Mouse (Mus musculus): ENCODE measurements at regions not wholly inside any gene's neighbourhood (a gene's known extent, or its start where the extent isn't known, plus 50 kb on each side); places are given as distances from the start of the nearest gene placed in this dataset.

DNA sequence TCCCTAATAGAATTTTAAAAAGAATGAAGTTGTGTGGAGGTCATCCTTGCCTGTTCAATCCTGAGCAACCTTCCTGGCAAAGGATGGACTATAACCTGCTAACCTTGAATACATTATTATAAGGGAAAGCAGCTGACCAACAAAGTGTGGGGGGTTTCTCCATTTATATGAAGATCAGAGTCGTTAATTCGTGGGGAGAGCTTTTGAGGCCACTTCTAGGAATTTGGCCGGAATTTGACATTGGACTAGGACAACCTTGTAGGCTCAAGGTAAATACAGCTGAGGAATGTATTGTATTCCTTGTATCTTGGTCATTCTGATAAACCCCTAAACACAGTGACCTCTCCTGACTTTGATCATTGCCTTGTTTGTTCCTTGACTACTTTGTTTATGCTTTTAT is 56.9 kb downstream of the Klf4 start:
- H3K27ac ChIP-seq: no peak overlapping the region

DNA sequence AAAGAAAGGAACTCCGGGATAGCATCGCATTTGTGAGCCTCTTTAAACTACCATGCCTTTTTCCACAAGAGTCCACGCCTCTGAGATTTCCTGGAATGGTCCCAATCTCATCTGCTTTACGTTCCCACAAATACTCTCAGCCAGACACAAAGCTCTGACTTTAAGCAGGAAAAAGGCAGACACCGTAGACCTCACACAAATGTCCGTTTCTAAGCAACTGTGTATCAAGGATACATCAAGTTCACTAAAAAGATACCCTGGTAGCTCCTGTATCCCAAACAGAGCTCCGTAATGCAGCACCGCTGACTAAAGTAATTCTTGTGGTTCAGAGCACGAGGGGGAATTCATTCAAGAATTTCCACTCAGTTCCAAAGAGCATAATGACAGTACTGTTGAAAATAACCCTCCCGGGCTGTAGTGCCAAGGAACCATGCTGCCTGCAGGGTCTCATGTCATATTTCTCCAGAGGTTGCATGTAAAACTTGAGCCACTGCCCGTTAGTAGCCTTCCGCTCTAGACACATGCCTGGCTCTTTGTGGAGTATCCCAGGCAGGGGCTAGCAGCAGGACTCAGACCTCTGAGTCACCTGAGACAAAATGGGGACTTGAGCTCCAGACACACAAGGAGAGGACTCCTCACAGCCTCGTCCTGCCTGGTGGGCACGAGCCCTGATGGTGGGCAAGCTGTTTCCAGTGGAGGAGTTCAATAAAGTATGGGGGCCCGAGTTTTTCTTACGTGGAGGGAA is 58.0 kb downstream of the Klf4 start:
- WGBS: 68% methylated on average over 16 of the region's 16 CpGs

More for the DNA sequence above, 56.9 kb downstream of the Klf4 start:
- Histone ChIP-seq H3K36me3 (no peaks in the 10 kb centered on the region), H3K9ac (no peak overlapping the region), H3K9me3 (no peaks in the 10 kb centered on the region), H3K4me2 (no peak overlapping the region), H3K4me3 (replicated peaks) (no peak overlapping the region), H3K4me1 (0 out of 2 replicates have a peak, but pooled peaks cover 10% of the 10 kb centered on the region), H3K27me3 (replicated peaks) (no peaks in the 10 kb centered on the region)
- WGBS: 67% methylated on average over 3 of the region's 3 CpGs
- no peak for ATAC-seq (ENCODE audit: insufficient read depth, low FRiP score, low read depth)

DNA sequence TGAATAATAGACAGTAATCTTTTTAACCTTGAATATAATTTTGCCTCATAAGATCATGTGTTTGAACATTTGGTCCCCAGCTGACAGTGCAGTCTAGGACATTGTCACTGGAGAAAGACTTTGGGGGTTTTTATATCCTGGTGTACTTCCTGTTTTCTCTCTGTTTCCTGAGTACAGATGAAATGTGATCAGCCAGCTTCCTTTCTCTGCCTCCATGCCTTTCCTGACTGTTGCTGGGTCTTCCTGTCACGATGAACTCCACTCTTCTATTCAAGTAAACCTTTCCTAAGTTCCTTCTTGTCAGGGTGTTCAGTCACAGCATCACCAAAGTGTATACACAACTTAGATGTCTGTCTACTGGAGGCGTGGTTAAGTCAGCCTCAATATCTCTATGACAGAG is 59.6 kb downstream of the Klf4 start:
- Histone ChIP-seq H3K27me3 (replicated peaks) (no peaks in the 10 kb centered on the region), H3K4me2 (no peak overlapping the region), H3K27ac (no peak overlapping the region), H3K9ac (no peak overlapping the region), H3K4me1 (0 out of 2 replicates have a peak, but pooled peaks cover 10% of the 10 kb centered on the region), H3K4me3 (replicated peaks) (no peak overlapping the region), H3K9me3 (no peaks in the 10 kb centered on the region), H3K36me3 (no peaks in the 10 kb centered on the region)
- 68% methylated on average over 2 of the region's 2 CpGs for WGBS
- ATAC-seq (ENCODE audit: insufficient read depth, low FRiP score, low read depth): no peak

More for the DNA sequence above, 58.0 kb downstream of the Klf4 start:
- no peak for ATAC-seq (ENCODE audit: insufficient read depth, low FRiP score, low read depth)
- Histone ChIP-seq H3K4me1 (0 out of 2 replicates have a peak, but pooled peaks cover 10% of the 10 kb centered on the region), H3K9me3 (no peaks in the 10 kb centered on the region), H3K27me3 (replicated peaks) (no peaks in the 10 kb centered on the region), H3K27ac (no peak overlapping the region), H3K4me3 (replicated peaks) (no peak overlapping the region), H3K4me2 (no peak overlapping the region), H3K36me3 (no peaks in the 10 kb centered on the region), H3K9ac (no peak overlapping the region)

DNA sequence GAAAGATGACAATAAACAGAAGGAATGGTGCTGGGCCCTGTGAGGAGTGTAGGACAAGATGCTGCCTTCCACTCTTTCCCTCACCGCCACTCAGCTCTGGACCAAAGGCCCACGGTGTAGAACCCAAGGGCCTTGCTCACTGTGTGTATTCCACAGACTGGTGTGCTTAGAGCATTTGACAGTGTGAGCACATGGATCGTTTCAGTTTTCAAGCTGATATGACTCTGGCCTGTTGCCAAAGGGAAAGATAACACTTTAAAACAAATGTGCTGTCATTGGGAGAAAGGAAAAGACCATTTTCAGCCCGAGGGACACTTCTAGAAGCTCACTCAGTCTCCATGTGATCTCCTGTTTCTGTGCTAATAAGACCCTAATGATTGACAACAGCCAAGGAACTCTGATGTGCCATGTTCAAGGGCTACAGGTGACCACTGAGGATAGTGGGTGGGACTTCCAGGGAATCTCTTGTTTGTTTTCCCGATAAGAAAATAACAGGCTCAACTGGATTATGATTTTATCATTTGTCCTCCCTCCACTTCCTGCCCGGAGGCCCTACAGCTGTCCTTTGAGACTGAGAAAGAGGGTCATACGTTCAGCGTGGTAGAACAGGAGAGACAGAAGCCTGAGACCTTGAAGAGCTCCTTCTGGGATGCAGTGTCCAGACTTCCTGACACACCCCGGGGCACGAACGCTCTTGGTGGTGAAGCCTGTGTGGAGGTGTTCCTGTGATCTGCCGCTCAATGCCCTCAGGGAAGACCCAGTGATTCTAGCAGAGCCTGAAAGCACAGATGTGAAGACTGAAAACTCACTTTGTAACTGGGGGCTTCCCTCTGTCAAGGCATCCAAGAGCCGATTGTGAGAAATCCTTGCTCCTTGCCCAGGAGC is 61.2 kb downstream of the Klf4 start:
- ATAC-seq (ENCODE audit: insufficient read depth, low FRiP score, low read depth): peak; percentile 34; the same call in 1 of the 2 replicates
- Histone ChIP-seq H3K9me3 (no peaks in the 10 kb centered on the region), H3K4me3 (replicated peaks) (no peak overlapping the region)

DNA sequence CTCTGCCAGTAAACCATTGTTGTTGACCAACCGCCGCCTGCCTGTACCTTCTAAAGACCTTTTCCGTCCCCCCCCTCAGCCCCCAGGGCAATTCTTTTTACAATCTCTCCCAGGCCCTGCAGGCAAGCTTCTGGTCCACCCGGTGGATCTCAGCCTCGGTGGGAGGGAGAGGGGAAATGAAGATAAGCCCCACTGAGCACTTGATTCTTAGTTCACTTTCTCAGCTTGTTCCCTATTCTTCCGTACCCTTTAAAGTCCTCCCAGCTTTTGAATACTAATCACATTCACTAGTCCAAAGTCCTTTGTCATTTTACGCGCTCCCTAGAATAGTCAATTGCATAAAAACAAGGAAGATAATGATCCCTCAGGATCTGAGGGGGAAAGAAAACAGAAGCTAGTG is 68.1 kb downstream of the Klf4 start:
- Histone ChIP-seq H3K9ac (no peak overlapping the region), H3K4me2 (no peak overlapping the region), H3K36me3 (no peaks in the 10 kb centered on the region), H3K4me1 (no peaks in the 10 kb centered on the region), H3K9me3 (no peaks in the 10 kb centered on the region), H3K27me3 (replicated peaks) (no peaks in the 10 kb centered on the region), H3K4me3 (replicated peaks) (no peak overlapping the region), H3K27ac (no peak overlapping the region)
- 44% methylated on average over 8 of the region's 8 CpGs for WGBS
- no peak for ATAC-seq (ENCODE audit: insufficient read depth, low FRiP score, low read depth)

More for the DNA sequence above, 61.2 kb downstream of the Klf4 start:
- no peak overlapping the region for H3K27ac ChIP-seq
- no peak overlapping the region for H3K4me2 ChIP-seq
- WGBS: 49% methylated on average over 13 of the region's 13 CpGs
- no peaks in the 10 kb centered on the region for H3K27me3 ChIP-seq (replicated peaks)
- 0 out of 2 replicates have a peak, but pooled peaks cover 10% of the 10 kb centered on the region for H3K4me1 ChIP-seq
- no peak overlapping the region for H3K9ac ChIP-seq
- no peaks in the 10 kb centered on the region for H3K36me3 ChIP-seq

DNA sequence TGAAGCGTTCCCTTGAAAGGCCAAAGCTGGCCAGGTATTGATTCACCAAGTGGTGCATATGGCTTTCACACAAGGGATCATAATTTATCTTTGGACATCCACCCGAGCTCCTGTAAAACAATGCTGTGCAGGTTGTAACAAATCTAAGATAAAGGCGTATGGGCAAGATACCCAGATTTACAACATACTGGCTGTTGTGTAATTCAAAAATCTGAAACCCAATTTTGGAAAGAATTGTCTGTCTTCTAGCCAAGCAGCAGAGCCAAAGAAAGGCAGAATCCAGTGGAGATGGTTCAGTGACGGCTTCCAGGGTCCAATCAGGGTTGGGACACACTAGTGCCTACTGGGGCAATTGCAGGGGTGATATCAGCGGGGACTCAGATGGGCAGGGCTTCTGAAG is 70.3 kb downstream of the Klf4 start:
- Histone ChIP-seq H3K36me3 (no peaks in the 10 kb centered on the region), H3K27me3 (replicated peaks) (no peaks in the 10 kb centered on the region), H3K27ac (no peak overlapping the region), H3K4me1 (no peaks in the 10 kb centered on the region), H3K4me3 (replicated peaks) (no peak overlapping the region), H3K9ac (no peak overlapping the region), H3K4me2 (no peak overlapping the region), H3K9me3 (no peaks in the 10 kb centered on the region)
- 66% methylated on average over 5 of the region's 5 CpGs for WGBS
- ATAC-seq (ENCODE audit: insufficient read depth, low FRiP score, low read depth): no peak

DNA sequence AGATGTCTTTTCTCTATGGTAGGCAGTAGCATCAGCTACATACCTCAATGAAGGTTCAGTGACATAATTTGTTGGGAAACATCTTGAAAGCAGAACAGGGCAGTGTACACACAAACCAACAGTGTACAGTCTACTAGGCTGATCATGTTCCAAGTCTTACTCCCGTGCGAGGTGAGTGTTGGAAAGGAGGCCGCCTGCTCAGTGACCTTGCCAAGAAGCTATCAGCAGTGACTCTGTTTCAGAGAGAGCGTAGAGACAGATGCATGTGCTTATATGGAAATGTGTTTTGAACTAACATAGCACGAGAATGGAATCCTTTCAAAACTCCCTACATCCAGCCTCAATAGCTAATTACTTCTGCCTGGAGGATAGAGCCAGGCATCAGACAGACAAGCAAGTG is 78.4 kb downstream of the Klf4 start:
- Histone ChIP-seq H3K27ac (no peak overlapping the region), H3K9me3 (no peaks in the 10 kb centered on the region), H3K9ac (no peak overlapping the region), H3K4me2 (no peak overlapping the region), H3K4me1 (no peaks in the 10 kb centered on the region), H3K27me3 (replicated peaks) (no peaks in the 10 kb centered on the region), H3K36me3 (no peaks in the 10 kb centered on the region), H3K4me3 (replicated peaks) (no peak overlapping the region)
- 52% methylated on average over 5 of the region's 5 CpGs for WGBS
- ATAC-seq (ENCODE audit: insufficient read depth, low FRiP score, low read depth): 0 out of 2 replicates have a peak, but pooled peaks have one; percentile 43

DNA sequence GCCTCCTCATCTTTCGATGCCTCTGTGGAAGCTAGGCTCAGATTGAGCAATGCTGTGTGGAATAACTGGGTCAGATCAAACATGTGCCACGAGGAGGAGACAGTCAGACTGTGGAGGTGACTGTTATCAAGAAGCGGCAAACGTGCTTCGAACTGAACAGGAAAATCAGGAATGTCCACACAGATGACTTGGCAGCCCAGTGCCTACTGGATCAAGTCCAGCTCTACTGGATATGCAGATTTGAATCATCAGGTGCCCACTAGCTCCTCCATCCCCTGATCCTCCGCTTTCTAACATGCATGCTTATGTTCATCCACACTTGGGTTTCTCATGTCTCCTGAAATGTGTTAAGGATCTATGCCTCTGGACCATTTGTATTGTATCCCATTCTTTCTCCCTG is 79.7 kb downstream of the Klf4 start:
- WGBS: 79% methylated on average over 6 of the region's 6 CpGs
- ATAC-seq (ENCODE audit: insufficient read depth, low FRiP score, low read depth): no peak
- Histone ChIP-seq H3K9me3 (no peaks in the 10 kb centered on the region), H3K4me2 (no peak overlapping the region), H3K36me3 (no peaks in the 10 kb centered on the region), H3K9ac (no peak overlapping the region), H3K27ac (no peak overlapping the region), H3K4me1 (no peaks in the 10 kb centered on the region), H3K27me3 (replicated peaks) (no peaks in the 10 kb centered on the region), H3K4me3 (replicated peaks) (no peak overlapping the region)

DNA sequence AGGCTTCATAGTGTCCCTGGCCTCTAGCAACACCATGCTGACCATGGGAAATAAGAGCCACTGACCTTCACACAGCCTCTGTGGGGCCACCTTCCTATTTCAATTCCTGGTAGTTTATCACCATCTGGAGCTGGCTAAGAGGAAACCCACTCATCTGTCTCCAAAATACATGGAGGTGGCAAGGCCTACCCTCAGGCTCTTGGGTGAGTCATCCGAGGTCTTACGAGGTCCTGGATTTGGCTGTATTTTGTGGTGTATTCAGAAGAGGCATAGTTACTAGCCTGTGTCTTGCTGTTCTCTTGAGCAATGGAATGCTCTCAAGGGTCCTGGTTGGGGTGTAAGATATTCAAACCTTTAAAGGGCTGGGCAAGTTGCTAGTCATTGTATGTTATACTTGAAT is 80.6 kb downstream of the Klf4 start:
- Histone ChIP-seq H3K4me1 (no peaks in the 10 kb centered on the region), H3K36me3 (no peaks in the 10 kb centered on the region), H3K4me3 (replicated peaks) (no peak overlapping the region), H3K27ac (no peak overlapping the region), H3K9me3 (no peaks in the 10 kb centered on the region), H3K9ac (no peak overlapping the region), H3K4me2 (no peak overlapping the region), H3K27me3 (replicated peaks) (no peaks in the 10 kb centered on the region)
- 94% methylated on average over 2 of the region's 2 CpGs for WGBS
- no peak for ATAC-seq (ENCODE audit: insufficient read depth, low FRiP score, low read depth)

DNA sequence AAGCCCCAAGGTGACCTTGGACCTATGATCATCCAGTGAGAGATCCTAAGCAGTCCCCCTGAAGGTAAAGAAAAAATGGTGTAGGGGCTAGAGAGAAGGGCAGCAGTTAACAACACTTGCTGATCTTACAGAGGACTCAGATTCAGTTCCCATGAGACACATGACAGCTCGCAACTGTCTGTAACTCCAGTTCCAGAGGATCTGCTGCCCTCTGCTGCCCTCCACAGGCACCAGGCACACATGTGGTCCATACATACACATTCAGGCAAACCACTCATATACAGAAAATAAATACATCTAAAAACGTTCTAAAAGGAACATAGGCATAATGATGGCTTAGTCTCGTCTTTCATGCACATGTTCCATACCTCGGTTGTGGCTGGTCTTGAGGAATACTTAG is 81.2 kb downstream of the Klf4 start:
- no peaks in the 10 kb centered on the region for H3K36me3 ChIP-seq
- H3K9ac ChIP-seq: no peak overlapping the region
- no peaks in the 10 kb centered on the region for H3K9me3 ChIP-seq
- whole genome bisulfite sequencing: 70% methylated on average over 4 of the region's 4 CpGs
- no peak overlapping the region for H3K4me2 ChIP-seq
- no peak for ATAC-seq (ENCODE audit: insufficient read depth, low FRiP score, low read depth)
- H3K4me3 ChIP-seq (replicated peaks): no peak overlapping the region
- no peaks in the 10 kb centered on the region for H3K27me3 ChIP-seq (replicated peaks)
- H3K27ac ChIP-seq: no peak overlapping the region
- no peaks in the 10 kb centered on the region for H3K4me1 ChIP-seq

DNA sequence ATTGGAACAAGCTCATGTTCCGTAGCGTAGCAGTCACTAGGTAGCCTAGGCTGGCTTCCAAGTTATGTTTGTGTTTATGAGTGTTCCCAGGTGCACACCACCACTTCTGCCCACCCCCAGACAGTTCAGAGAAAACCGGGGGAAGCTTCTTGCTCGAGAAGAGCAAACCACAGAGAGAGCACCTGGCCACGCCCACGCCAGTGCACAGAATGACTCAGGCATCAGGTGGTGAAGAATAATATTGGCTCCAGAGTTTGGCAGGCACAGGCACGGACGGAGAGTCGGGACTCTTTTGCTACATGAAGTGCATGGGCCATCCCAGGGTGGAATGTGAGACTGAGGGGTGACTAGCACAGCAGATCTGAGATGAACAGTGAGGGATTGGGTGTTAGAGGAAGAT is 88.8 kb downstream of the Klf4 start:
- whole genome bisulfite sequencing: 77% methylated on average over 9 of the region's 9 CpGs
- no peak overlapping the region for H3K4me2 ChIP-seq
- no peaks in the 10 kb centered on the region for H3K36me3 ChIP-seq
- no peak for ATAC-seq (ENCODE audit: insufficient read depth, low FRiP score, low read depth)
- H3K9me3 ChIP-seq: no peaks in the 10 kb centered on the region
- no peaks in the 10 kb centered on the region for H3K4me1 ChIP-seq
- H3K27ac ChIP-seq: no peak overlapping the region
- H3K9ac ChIP-seq: no peak overlapping the region
- H3K27me3 ChIP-seq (replicated peaks): no peaks in the 10 kb centered on the region
- H3K4me3 ChIP-seq (replicated peaks): no peak overlapping the region

DNA sequence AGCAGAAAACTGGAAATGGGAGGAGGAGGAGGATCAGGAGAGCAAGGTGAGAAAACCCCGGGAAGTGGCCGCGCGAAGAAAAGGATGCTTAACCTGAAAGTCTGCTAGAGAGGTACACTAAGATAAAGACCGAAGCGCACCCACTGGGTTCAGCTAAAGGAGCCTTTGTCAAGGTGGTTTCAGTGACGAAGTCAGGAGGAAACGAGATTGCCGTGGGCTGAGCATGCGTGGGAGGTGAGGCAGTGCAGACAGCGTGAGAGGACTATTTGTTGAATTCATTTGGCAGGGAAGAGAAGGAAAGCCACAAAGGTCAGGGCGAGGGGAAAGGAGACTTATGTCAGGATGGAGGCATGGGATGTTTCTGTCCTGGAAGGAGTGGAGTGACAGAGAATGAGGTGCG is 90.2 kb downstream of the Klf4 start:
- Histone ChIP-seq H3K9me3 (no peaks in the 10 kb centered on the region), H3K4me1 (no peaks in the 10 kb centered on the region), H3K9ac (no peak overlapping the region), H3K4me3 (replicated peaks) (no peak overlapping the region), H3K4me2 (no peak overlapping the region), H3K27ac (no peak overlapping the region), H3K27me3 (replicated peaks) (no peaks in the 10 kb centered on the region), H3K36me3 (no peaks in the 10 kb centered on the region)
- no peak for ATAC-seq (ENCODE audit: insufficient read depth, low FRiP score, low read depth)
- WGBS: 66% methylated on average over 13 of the region's 13 CpGs
